Mouse (Mus musculus): ENCODE measurements around the gene Tdpoz1.
"Not testable (repeated sequence)": the region's sequence is repeated elsewhere in the genome, so short reads cannot be mapped to it uniquely, and the experiment has no call there.

The Tdpoz1 gene

DNA sequence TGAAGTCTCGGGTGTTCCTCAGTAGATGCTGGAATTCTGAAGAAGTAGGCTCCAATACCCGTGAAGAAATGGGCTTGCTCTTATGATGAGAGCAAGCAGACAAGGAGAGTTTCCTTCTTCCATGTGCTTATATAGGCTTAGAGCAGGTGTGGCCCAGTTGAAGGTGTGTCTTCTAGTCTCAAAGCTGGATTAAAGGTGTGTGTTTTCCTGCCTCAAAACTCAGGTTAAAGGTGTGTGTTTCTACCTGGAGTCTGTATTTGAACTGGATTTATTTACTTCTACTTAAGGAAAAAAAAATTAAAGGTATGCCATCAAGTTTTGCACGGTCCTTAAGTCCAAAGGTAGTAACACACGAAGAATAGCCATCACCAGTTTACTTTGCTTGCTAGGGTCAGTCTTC lies at the start of gene Tdpoz1:
TSS of gene Tdpoz1 (minus strand) at position 101 of the 400 bp plus-strand sequence.
- DNase-seq, result not testable (repeated sequence)

DNA sequence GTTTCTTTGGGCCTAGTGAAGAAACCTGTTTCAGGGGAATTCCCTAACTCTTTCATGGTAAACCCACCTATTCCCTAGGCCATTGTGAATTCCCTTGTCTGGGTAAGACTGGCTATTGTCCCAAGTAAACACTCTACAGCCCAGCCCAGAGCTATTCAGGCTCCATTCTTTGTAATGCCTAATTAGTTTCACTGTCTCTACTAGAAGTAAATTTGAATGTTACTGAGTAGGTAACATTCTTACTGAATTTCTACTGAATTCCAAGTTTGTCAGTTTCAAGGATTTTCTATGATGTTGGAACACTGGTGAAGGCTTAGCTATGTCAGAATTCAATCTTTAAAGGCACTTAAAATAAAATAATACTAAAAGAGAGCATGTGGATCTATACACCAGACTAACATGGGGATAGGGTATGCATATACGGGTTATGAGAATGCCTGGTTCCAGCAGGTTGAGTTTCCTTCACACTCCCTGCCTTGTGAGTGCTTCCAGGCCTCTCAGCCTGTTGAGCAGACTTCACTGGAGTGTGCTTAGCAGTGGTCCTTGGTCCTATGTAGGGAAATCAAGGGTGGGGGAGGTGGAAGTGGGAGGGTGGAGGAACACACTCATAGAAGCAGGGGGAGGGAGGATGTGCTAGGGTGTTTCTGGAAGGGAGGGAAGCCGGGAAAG lies 33.0 kb upstream of the Tdpoz1 start:
- not testable (repeated sequence) for DNase-seq

DNA sequence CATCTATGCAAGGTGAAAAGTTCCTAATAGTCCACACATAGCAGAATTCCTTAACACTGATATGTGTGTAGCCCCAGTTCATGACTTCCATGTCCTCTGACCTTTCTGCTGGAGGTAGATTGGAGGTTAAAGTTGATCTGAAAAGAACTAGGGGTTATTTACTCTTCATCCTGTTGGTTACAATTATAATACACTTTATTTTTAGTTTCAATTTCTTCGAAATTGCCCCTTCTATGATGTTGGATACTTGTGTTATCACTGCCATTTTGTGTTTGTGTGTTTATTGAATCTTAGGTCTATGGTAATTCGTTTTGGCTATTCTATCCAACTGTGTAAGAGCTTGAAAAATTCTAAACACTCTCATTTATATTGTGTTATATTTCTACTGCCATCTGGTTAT lies 16.9 kb upstream of the Tdpoz1 start, which contains the start of gene Gm37596:
TSS of gene Gm37596 (minus strand) at position 101 of the 400 bp plus-strand sequence.
- not testable (repeated sequence) for DNase-seq

DNA sequence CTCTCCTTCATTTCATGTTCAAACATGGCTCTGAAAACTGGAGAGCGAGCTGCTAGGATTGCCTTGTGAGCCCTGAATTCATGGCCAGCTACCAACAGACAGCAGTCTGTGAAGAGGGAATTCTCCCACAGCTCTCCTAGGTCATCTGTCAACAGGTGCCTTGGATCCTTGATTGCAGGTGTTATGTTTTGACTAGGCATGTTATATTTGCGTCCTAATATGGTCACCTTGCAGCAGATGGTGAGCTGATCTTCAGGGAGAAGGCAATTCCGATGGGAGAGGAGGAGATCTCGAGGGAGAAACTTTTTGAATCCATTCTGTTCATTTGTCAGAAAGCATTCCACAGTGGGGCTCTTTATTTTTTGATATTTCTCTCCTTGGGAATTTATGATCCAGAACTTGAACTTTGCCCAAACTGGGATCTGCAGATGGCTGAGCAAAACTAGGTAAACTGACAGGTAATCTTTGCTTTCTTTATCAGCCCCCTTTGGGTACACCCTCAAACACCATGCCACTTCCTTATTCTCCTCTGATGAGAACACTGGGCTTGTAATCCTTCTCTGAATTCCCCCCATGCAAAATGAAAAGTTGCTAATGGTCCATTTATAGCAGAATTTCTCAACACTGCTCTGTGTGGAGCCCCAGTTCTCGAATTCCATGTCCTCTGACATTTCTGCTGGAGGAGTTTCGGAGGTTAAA lies 5.2 kb downstream of the Tdpoz1 start:
- not testable (repeated sequence) for DNase-seq

DNA sequence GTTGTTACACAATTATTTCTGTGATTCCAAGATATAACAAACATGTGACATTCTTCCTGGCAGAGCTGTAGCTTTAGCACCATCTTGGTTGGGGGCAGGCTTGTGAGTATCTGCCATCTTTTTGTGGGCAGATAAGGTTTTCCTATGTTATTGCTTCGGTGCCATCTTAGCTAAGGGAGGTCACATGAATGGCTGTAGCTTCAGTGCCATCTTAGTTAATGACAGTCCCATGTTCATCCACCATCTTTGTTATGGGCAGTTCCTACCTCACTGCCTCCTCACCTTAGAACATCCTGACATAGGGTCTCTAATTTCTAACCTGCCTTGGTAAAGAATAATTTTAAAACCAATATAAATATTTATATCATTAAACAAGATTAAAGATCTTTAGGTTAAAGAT lies 21.9 kb downstream of the Tdpoz1 start:
- no peak for DNase-seq

DNA sequence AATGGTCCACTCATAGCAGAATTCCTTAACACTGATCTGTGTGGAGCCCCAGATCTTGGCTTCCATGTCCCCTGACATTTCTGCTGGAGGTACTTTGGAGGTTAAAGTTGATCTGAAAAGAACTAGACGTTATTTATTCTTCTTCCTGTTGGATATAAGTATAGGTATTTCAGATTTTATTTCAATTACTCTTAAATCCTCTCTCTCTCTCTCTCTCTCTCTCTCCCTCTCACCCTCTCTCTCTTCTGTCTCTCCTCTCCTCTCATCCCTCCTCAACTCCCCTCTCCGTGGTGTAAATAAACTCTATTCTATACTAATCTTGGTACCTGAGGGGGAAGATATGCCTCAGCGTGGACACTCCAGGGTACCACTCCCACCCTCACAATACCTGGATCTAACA lies 23.5 kb downstream of the Tdpoz1 start, which contains the start of gene Tdpoz2:
TSS of gene Tdpoz2 (minus strand) at position 101 of the 400 bp plus-strand sequence.
- DNase-seq, result no peak

DNA sequence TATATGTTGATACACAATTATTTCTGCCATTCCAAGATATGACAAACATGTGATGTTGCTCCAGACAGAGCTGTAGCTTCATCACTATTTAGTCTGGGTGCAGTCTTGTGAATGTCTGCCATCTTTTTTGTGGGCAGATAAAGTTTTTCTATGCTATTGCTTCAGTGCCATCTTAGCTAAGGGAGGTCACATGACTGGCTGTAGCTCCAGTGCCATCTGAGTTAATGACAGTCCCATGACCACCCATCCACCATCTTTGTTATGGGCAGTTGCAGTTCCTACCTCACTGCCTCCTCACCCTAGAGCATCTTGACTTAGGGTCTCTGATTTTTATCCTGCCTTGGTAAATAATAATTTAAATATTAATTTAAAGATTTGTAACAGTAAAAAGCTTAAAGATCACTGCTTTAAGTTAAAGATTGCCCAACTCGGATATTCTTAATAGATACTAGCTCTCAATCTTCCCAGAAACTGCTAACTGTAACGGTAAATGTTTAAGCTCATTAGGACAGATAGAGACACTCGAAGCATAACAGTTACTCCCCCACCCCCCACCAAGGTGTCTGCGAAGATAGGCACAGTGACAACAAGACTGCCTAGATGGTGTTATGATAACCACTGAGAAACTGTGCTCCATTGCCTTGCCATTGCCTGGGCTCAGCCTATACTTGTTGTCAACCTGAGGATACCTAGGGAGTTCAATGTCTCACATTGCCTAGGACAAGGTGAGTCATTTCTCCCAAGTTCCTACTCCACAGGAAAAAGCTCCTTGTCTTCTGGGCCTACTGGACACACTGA lies 45.0 kb downstream of the Tdpoz1 start:
- DNase-seq, result not testable (repeated sequence)

All from cerebellum, adult 8-10 months (tissue).